21 mouse cellular contexts compared by ENCODE assay signal in the genomic region with DNA sequence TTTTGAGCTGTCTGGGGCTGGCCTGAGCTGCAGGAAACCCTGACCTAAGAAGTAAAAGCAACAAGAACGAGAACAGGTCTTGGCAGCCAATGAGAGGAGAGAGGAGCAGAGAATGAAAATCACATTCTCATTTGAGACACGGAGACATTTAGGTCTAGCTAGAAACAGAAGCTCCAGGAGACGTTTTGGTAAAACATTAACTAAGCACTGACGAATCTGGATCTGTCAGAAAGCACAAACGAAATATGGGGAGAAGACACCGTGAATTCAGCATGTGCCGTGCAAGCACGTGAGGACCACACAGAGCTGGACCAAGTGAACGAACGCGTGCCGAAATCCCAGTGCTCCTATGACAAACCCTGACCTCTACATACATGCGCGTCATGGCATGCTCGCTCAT. TPM values are rescaled to one million over a fixed set of nuclear protein-coding genes. Genes with fewer than 3 reads are reported as not detected.
A peak's percentile ranks its signal among the peaks of the same experiment; 100 is the strongest.
DNase-seq lines count a peak whose midpoint lies in the region; ATAC-seq lines count a peak whose summit lies in the region.
"Had no signal": no experiment of that assay in that cellular context is flagged by ENCODE, and none has a peak within 500 bp of the region (broad histone marks: within the 10 kb centered on the region; RNA-seq: fewer than 3 reads in every experiment).

No protein-coding gene starts in this region.

- no peak overlapping the region for H3K4me3 ChIP-seq in kidney, embryonic 16.5 days (ENCODE audit: low read length)
- H3K4me3 ChIP-seq: embryonic facial prominence, embryonic 13.5 days; embryonic facial prominence, embryonic 15.5 days; erythroblast, embryonic 14.5 days; forebrain, embryonic 10.5 days; forebrain, embryonic 12.5 days had no signal

- H3K9ac ChIP-seq in kidney, embryonic 16.5 days (replicated peaks; ENCODE audit: low read length): no peak overlapping the region
- H3K9ac ChIP-seq: embryonic facial prominence, embryonic 13.5 days; embryonic facial prominence, embryonic 15.5 days; forebrain, embryonic 12.5 days had no signal

- peaks cover 9% of the 10 kb centered on the region for H3K36me3 ChIP-seq in kidney, embryonic 16.5 days (ENCODE audit: insufficient read depth, low read length)

- no peaks in the 10 kb centered on the region for H3K9me3 ChIP-seq in kidney, embryonic 16.5 days (ENCODE audit: low read length)
- H3K9me3 ChIP-seq: embryonic facial prominence, embryonic 13.5 days; embryonic facial prominence, embryonic 15.5 days; forebrain, embryonic 10.5 days; forebrain, embryonic 12.5 days had no signal

- ATAC-seq in kidney, embryonic 16.5 days (ENCODE audit: low FRiP score, low TSS enrichment): no peak
- ATAC-seq: forebrain, embryonic 14.5 days; forebrain, embryonic 16.5 days had no signal

- no peaks in the 10 kb centered on the region for H3K27me3 ChIP-seq in kidney, embryonic 16.5 days (ENCODE audit: insufficient read depth, low read length)
- H3K27me3 ChIP-seq: embryonic facial prominence, embryonic 13.5 days; embryonic facial prominence, embryonic 15.5 days; forebrain, embryonic 12.5 days had no signal

- no peaks in the 10 kb centered on the region for H3K4me1 ChIP-seq in kidney, embryonic 16.5 days (ENCODE audit: insufficient read depth, low read length)
- H3K4me1 ChIP-seq: embryonic facial prominence, embryonic 13.5 days; embryonic facial prominence, embryonic 15.5 days; forebrain, embryonic 10.5 days; forebrain, embryonic 12.5 days had no signal

- no peak overlapping the region for H3K27ac ChIP-seq in kidney, embryonic 16.5 days (ENCODE audit: low read length)
- H3K27ac ChIP-seq: embryonic facial prominence, embryonic 13.5 days; embryonic facial prominence, embryonic 15.5 days; forebrain, embryonic 10.5 days; forebrain, embryonic 12.5 days had no signal

- DNase-seq in kidney, adult 18-20 months: peak; percentile 21
- peak; percentile 35 to 37 for DNase-seq in kidney, adult 8-10 months
- no peak for DNase-seq in kidney, postnatal 25 days
- DNase-seq: adrenal gland, adult 2 months; adrenal gland, postnatal 10 days; adrenal gland, postnatal 25 days; cerebellum, adult 11 months; cerebellum, adult 18-20 months; cerebellum, adult 8-10 months; cerebellum, adult 9-11 months; cerebellum, postnatal 14 days; cerebellum, postnatal 36 days; embryo, embryonic 11 days had no signal

- 85% methylated on average over 15 of the region's 15 CpGs for WGBS in kidney, embryonic 16.5 days

- H3K4me2 ChIP-seq in kidney, embryonic 16.5 days (replicated peaks; ENCODE audit: low read depth, low read length): no peak overlapping the region
- H3K4me2 ChIP-seq: embryonic facial prominence, embryonic 13.5 days; embryonic facial prominence, embryonic 15.5 days; forebrain, embryonic 12.5 days had no signal

RNA-seq across cellular contexts. Expression of gene Pebp1, which starts 29.1 kb away (rescaled TPM):
- polyA plus RNA-seq in kidney, embryonic 16.5 days (2015; fragmentation: Nextera tagmentation; extraction: Ambion mirVana): 841 and 885 TPM in 2 replicates

Comparison
In these comparisons a context has a peak if more than half of its experiments do, and no peak if none do; other contexts are left out.
1. DNase-seq: peak in kidney, adult 18-20 months (single experiment) and kidney, adult 8-10 months (2 of 2); none in kidney, postnatal 25 days (0 of 2).